Mouse (Mus musculus): ENCODE data around the gene Rasl11a. TPM values are rescaled to one million over a fixed set of nuclear protein-coding genes. Genes with fewer than 3 reads are reported as not detected.

Rasl11a gene
- polyA plus RNA-seq (2015; fragmentation: Nextera tagmentation; extraction: Ambion mirVana): 16.4 and 18.1 TPM in 2 replicates

GRCm38 (mm10) chr5:146844945-146845365, at the start of gene Rasl11a:
TSS of gene Rasl11a (plus strand) at chr5:146845071.
- Histone ChIP-seq H3K27me3 (replicated peaks) (no peaks in the 10 kb centered on the region), H3K9ac (peak within 1 kb of the TSS; percentile 32; the same call in 1 of the 2 replicates), H3K4me2 (peak within 1 kb of the TSS; percentile 100), H3K9me3 (no peaks in the 10 kb centered on the region), H3K27ac (peak within 1 kb of the TSS; percentile 65; the same call in 1 of the 2 replicates), H3K36me3 (no peaks in the 10 kb centered on the region), H3K4me1 (peaks cover 9% of the 10 kb centered on the region; the same call in 1 of the 2 replicates), H3K4me3 (replicated peaks) (peak within 1 kb of the TSS; percentile 65)
- WGBS: 0% methylated on average over 40 of the region's 40 CpGs
- ATAC-seq (ENCODE audit: insufficient read depth, low FRiP score, low read depth): peak; percentile 86

GRCm38 (mm10) chr5:146795728-146796127, 49.1 kb upstream of the Rasl11a start:
- Histone ChIP-seq H3K9me3 (no peaks in the 10 kb centered on the region), H3K9ac (no peak overlapping the region), H3K27ac (no peak overlapping the region), H3K27me3 (replicated peaks) (no peaks in the 10 kb centered on the region), H3K4me3 (replicated peaks) (no peak overlapping the region), H3K4me2 (no peak overlapping the region), H3K4me1 (peaks cover 22% of the 10 kb centered on the region), H3K36me3 (no peaks in the 10 kb centered on the region)
- ATAC-seq (ENCODE audit: insufficient read depth, low FRiP score, low read depth): no peak
- 79% methylated on average over 13 of the region's 13 CpGs for WGBS

GRCm38 (mm10) chr5:146798031-146798430, 46.8 kb upstream of the Rasl11a start:
- H3K36me3 ChIP-seq: no peaks in the 10 kb centered on the region
- no peak overlapping the region for H3K4me3 ChIP-seq (replicated peaks)
- peaks cover 7% of the 10 kb centered on the region for H3K4me1 ChIP-seq
- H3K9ac ChIP-seq: no peak overlapping the region
- no peak for ATAC-seq (ENCODE audit: insufficient read depth, low FRiP score, low read depth)
- no peaks in the 10 kb centered on the region for H3K9me3 ChIP-seq
- no peak overlapping the region for H3K4me2 ChIP-seq
- 58% methylated on average over 9 of the region's 9 CpGs for WGBS
- H3K27me3 ChIP-seq (replicated peaks): no peaks in the 10 kb centered on the region
- no peak overlapping the region for H3K27ac ChIP-seq

DNA sequence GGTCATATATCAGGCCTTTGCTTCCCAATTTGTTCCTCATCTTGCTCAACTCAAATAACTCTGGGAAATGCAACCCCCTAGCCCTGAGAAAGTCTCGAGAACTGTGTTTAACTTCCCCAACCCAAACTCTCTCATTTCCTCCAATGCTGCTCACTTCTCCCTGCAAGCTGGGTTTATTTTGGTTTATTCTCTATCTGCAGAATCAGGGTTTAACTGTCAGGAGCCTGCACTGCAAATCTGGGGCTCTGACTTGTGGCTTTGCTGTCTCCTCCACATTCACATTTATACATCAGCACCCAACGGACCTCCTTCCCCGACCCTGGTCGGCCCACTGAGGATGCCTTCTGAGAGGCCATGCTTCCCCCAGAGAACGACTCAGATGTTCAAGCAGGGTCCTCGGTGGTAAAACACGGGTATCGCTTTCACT, 38.9 kb upstream of the Rasl11a start:
- H3K36me3 ChIP-seq: no peaks in the 10 kb centered on the region
- H3K27ac ChIP-seq: no peak overlapping the region
- H3K27me3 ChIP-seq (replicated peaks): no peaks in the 10 kb centered on the region
- no peak overlapping the region for H3K4me3 ChIP-seq (replicated peaks)
- no peaks in the 10 kb centered on the region for H3K4me1 ChIP-seq
- 66% methylated on average over 8 of the region's 8 CpGs for WGBS
- H3K9ac ChIP-seq: no peak overlapping the region
- no peak overlapping the region for H3K4me2 ChIP-seq
- H3K9me3 ChIP-seq: no peaks in the 10 kb centered on the region
- ATAC-seq (ENCODE audit: insufficient read depth, low FRiP score, low read depth): no peak

- no peak overlapping the region for H3K4me2 ChIP-seq
- H3K4me1 ChIP-seq: no peaks in the 10 kb centered on the region
- no peaks in the 10 kb centered on the region for H3K36me3 ChIP-seq
- no peak for ATAC-seq (ENCODE audit: insufficient read depth, low FRiP score, low read depth)
- no peak overlapping the region for H3K4me3 ChIP-seq (replicated peaks)
- no peaks in the 10 kb centered on the region for H3K9me3 ChIP-seq
- 71% methylated on average over 5 of the region's 5 CpGs for WGBS
- H3K27ac ChIP-seq: no peak overlapping the region
- H3K9ac ChIP-seq: no peak overlapping the region
- H3K27me3 ChIP-seq (replicated peaks): no peaks in the 10 kb centered on the region
Measured at GRCm38 (mm10) chr5:146809951-146810350, 34.9 kb upstream of the Rasl11a start.

GRCm38 (mm10) chr5:146812866-146813265, 32.0 kb upstream of the Rasl11a start:
- no peak overlapping the region for H3K9ac ChIP-seq
- ATAC-seq (ENCODE audit: insufficient read depth, low FRiP score, low read depth): no peak
- no peak overlapping the region for H3K4me3 ChIP-seq (replicated peaks)
- H3K27me3 ChIP-seq (replicated peaks): no peaks in the 10 kb centered on the region
- no peaks in the 10 kb centered on the region for H3K9me3 ChIP-seq
- no peaks in the 10 kb centered on the region for H3K4me1 ChIP-seq
- WGBS: 90% methylated on average over 5 of the region's 5 CpGs
- no peaks in the 10 kb centered on the region for H3K36me3 ChIP-seq
- H3K4me2 ChIP-seq: no peak overlapping the region
- no peak overlapping the region for H3K27ac ChIP-seq

GRCm38 (mm10) chr5:146813421-146813820, 31.4 kb upstream of the Rasl11a start:
- 81% methylated on average over 4 of the region's 4 CpGs for WGBS
- Histone ChIP-seq H3K4me1 (no peaks in the 10 kb centered on the region), H3K27me3 (replicated peaks) (no peaks in the 10 kb centered on the region), H3K36me3 (no peaks in the 10 kb centered on the region), H3K4me2 (no peak overlapping the region), H3K27ac (no peak overlapping the region), H3K9me3 (no peaks in the 10 kb centered on the region), H3K9ac (no peak overlapping the region), H3K4me3 (replicated peaks) (no peak overlapping the region)
- ATAC-seq (ENCODE audit: insufficient read depth, low FRiP score, low read depth): no peak

GRCm38 (mm10) chr5:146815394-146815793, 29.5 kb upstream of the Rasl11a start:
- H3K27me3 ChIP-seq (replicated peaks): no peaks in the 10 kb centered on the region
- H3K4me2 ChIP-seq: no peak overlapping the region
- H3K4me1 ChIP-seq: no peaks in the 10 kb centered on the region
- no peaks in the 10 kb centered on the region for H3K36me3 ChIP-seq
- no peak for ATAC-seq (ENCODE audit: insufficient read depth, low FRiP score, low read depth)
- H3K4me3 ChIP-seq (replicated peaks): no peak overlapping the region
- H3K9me3 ChIP-seq: no peaks in the 10 kb centered on the region
- 79% methylated on average over 4 of the region's 4 CpGs for whole genome bisulfite sequencing
- H3K9ac ChIP-seq: no peak overlapping the region
- H3K27ac ChIP-seq: no peak overlapping the region

- no peaks in the 10 kb centered on the region for H3K27me3 ChIP-seq (replicated peaks)
- no peaks in the 10 kb centered on the region for H3K4me1 ChIP-seq
- ATAC-seq (ENCODE audit: insufficient read depth, low FRiP score, low read depth): no peak
- WGBS: 80% methylated on average over 8 of the region's 8 CpGs
- H3K9me3 ChIP-seq: no peaks in the 10 kb centered on the region
- H3K9ac ChIP-seq: no peak overlapping the region
- H3K4me2 ChIP-seq: no peak overlapping the region
- H3K4me3 ChIP-seq (replicated peaks): no peak overlapping the region
- H3K36me3 ChIP-seq: no peaks in the 10 kb centered on the region
- no peak overlapping the region for H3K27ac ChIP-seq
Measured at GRCm38 (mm10) chr5:146817583-146817982, 27.3 kb upstream of the Rasl11a start.

- no peak overlapping the region for H3K27ac ChIP-seq
- no peaks in the 10 kb centered on the region for H3K27me3 ChIP-seq (replicated peaks)
- 64% methylated on average over 8 of the region's 8 CpGs for WGBS
- no peak for ATAC-seq (ENCODE audit: insufficient read depth, low FRiP score, low read depth)
- no peaks in the 10 kb centered on the region for H3K36me3 ChIP-seq
- no peaks in the 10 kb centered on the region for H3K4me1 ChIP-seq
- H3K4me2 ChIP-seq: no peak overlapping the region
- no peak overlapping the region for H3K9ac ChIP-seq
- no peaks in the 10 kb centered on the region for H3K9me3 ChIP-seq
- H3K4me3 ChIP-seq (replicated peaks): no peak overlapping the region
Measured at GRCm38 (mm10) chr5:146818906-146819623, 25.8 kb upstream of the Rasl11a start.

DNA sequence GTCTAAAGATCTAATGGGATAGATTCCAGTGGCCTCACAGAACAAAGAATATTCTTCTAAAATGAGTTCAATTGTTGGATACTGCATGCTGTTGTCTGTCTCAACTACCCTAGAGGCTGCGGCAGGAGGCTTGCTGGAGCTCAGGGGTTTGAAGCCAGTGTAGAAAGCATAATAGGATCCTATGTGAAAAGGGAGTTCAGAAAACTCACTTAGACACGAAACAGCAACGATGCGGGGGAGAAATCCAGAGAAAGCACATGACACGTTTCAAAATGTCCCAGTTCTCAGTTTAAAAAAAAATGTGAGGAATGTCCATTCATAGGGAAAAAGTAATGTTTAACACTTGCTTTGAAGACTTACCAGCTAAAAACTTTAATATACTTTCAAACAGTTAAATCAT, 21.9 kb upstream of the Rasl11a start:
- no peak for ATAC-seq (ENCODE audit: insufficient read depth, low FRiP score, low read depth)
- Histone ChIP-seq H3K9me3 (no peaks in the 10 kb centered on the region), H3K4me2 (no peak overlapping the region), H3K4me1 (no peaks in the 10 kb centered on the region; the same call in 1 of the 2 replicates), H3K9ac (no peak overlapping the region), H3K27ac (no peak overlapping the region), H3K4me3 (replicated peaks) (no peak overlapping the region), H3K36me3 (no peaks in the 10 kb centered on the region), H3K27me3 (replicated peaks) (no peaks in the 10 kb centered on the region)
- WGBS: 66% methylated on average over 5 of the region's 5 CpGs

- no peak for ATAC-seq (ENCODE audit: insufficient read depth, low FRiP score, low read depth)
- Histone ChIP-seq H3K9me3 (no peaks in the 10 kb centered on the region), H3K36me3 (peaks cover 2% of the 10 kb centered on the region; the same call in 1 of the 2 replicates), H3K4me1 (peaks cover 8% of the 10 kb centered on the region), H3K27me3 (replicated peaks) (no peaks in the 10 kb centered on the region), H3K27ac (no peak overlapping the region), H3K9ac (no peak overlapping the region), H3K4me3 (replicated peaks) (no peak overlapping the region), H3K4me2 (no peak overlapping the region)
- 49% methylated on average over 8 of the region's 8 CpGs for WGBS
Measured at GRCm38 (mm10) chr5:146829528-146829927, 15.3 kb upstream of the Rasl11a start.
